Mouse (Mus musculus) C2C12 (cell line): ENCODE results near the gene Prkg1. TPM values are rescaled to one million over a fixed set of nuclear protein-coding genes. Genes with fewer than 3 reads are reported as not detected.

ENCODE experiments used
- H3K27me3 ChIP-seq: one replicate; pipeline ENCODE4 v1.6.1; 2011; ENCODE audit not compliant: control insufficient read depth, insufficient read depth, insufficient read length
- H3K36me3 ChIP-seq: one replicate; pipeline ENCODE4 v1.6.1; 2011; ENCODE audit not compliant: control insufficient read depth, insufficient read depth
- H3K4me3 ChIP-seq: one replicate; pipeline ENCODE4 v1.5.1; 2011; ENCODE audit warnings: mild to moderate bottlenecking, control low read depth; ENCODE audit not compliant: poor library complexity, insufficient read depth, severe bottlenecking
- H3K79me2 ChIP-seq: one replicate; pipeline ENCODE4 v1.6.1; 2011; ENCODE audit not compliant: control insufficient read depth, insufficient read depth
- H3K79me3 ChIP-seq: one replicate; pipeline ENCODE4 v1.6.1; 2011; ENCODE audit warnings: low read depth, control low read depth
- H3ac ChIP-seq: one replicate; pipeline ENCODE3; 2011; ENCODE audit warnings: low read depth; ENCODE audit not compliant: control insufficient read depth, insufficient read length
- CEBPB ChIP-seq: IDR thresholded peaks from one replicate; pipeline ENCODE4 v1.6.1; 2011; ENCODE audit warnings: low read depth, mild to moderate bottlenecking, control low read depth, moderate library complexity
- CTCF ChIP-seq: IDR thresholded peaks from one replicate; pipeline ENCODE4 v1.5.1; 2011; ENCODE audit not compliant: control insufficient read depth, insufficient read depth, insufficient read length
- FOSL1 ChIP-seq: IDR thresholded peaks from one replicate; pipeline ENCODE4 v1.8.0; 2011; ENCODE audit warnings: mild to moderate bottlenecking, low read length; ENCODE audit not compliant: poor library complexity, insufficient read depth, severe bottlenecking
- MAX ChIP-seq: IDR thresholded peaks from one replicate; pipeline ENCODE4 v1.6.1; 2011; ENCODE audit warnings: mild to moderate bottlenecking, control low read depth
- MYOD1 ChIP-seq: IDR thresholded peaks from one replicate; pipeline ENCODE4 v1.6.1; 2011; ENCODE audit warnings: low read depth; ENCODE audit not compliant: control insufficient read depth, insufficient read length
- MYOG ChIP-seq: IDR thresholded peaks from one replicate; pipeline ENCODE4 v1.6.1; 2011; ENCODE audit not compliant: control insufficient read depth, insufficient read length; ENCODE audit errors: extremely low read depth
- USF1 ChIP-seq: IDR thresholded peaks from one replicate; pipeline ENCODE4 v1.6.1; 2011; ENCODE audit warnings: low read depth, mild to moderate bottlenecking, control low read depth, moderate library complexity
- long read RNA-seq, 2 experiments: library from polyadenylated mRNA; unstranded; transcript quantifications; one replicate each; pipeline ENCODE4 v2.0.0; 2019 to 2020
- polyA plus RNA-seq: library from polyadenylated mRNA; unstranded; fragments of >200 nt; fragmentation: generic; extraction: Trizol; gene quantifications from one replicate; pipeline ENCODE4 v1.2.1, GENCODE M21; 2012; ENCODE audit warnings: missing spikeins

Prkg1 gene
- 0.47 TPM for polyA plus RNA-seq
- long read RNA-seq, experiment 1, partial matches to known transcripts = 0 of 5 reads
- long read RNA-seq, experiment 1, other reads (novel, unspliced or antisense) = 5 of 5 reads
- long read RNA-seq, experiment 2 = 0 reads

- Histone ChIP-seq H3K27me3 (no peaks in the 10 kb centered on the region), H3K36me3 (no peaks in the 10 kb centered on the region), H3K79me2 (no peaks in the 10 kb centered on the region), H3K4me3 (peak within 1 kb of the TSS; percentile 23), H3K79me3 (no peaks in the 10 kb centered on the region), H3ac (peak within 1 kb of the TSS; percentile 74)
- TF ChIP-seq USF1 = peak; percentile 19
- no peak for TF ChIP-seq CEBPB
Measured at GRCm38 (mm10) chr19:31764801-31765340, at the start of gene Prkg1. Prkg1 (minus strand) TSS chr19:31765033.

GRCm38 (mm10) chr19:31813087-31813486 lies 48.3 kb upstream of the Prkg1 start:
- H3K36me3 ChIP-seq = no peaks in the 10 kb centered on the region
- H3K79me2 ChIP-seq = no peaks in the 10 kb centered on the region
- H3K4me3 ChIP-seq = no peak overlapping the region
- no peaks in the 10 kb centered on the region for H3K79me3 ChIP-seq
- no peak overlapping the region for H3ac ChIP-seq
- H3K27me3 ChIP-seq = no peaks in the 10 kb centered on the region
- TF ChIP-seq FOSL1 (no peak), CTCF (no peak), MYOD1 (no peak)

- Histone ChIP-seq H3K27me3 (no peaks in the 10 kb centered on the region), H3K36me3 (no peaks in the 10 kb centered on the region), H3K79me2 (no peaks in the 10 kb centered on the region), H3K4me3 (no peak overlapping the region), H3K79me3 (no peaks in the 10 kb centered on the region), H3ac (no peak overlapping the region)
- TF ChIP-seq MYOD1 = no peak
- TF ChIP-seq CTCF = no peak
- TF ChIP-seq USF1 = no peak
- TF ChIP-seq MYOG = no peak
- TF ChIP-seq FOSL1 = no peak
- TF ChIP-seq CEBPB = no peak
- no peak for TF ChIP-seq MAX
Measured at GRCm38 (mm10) chr19:31811371-31811770, 46.5 kb upstream of the Prkg1 start.

- H3K27me3 ChIP-seq = no peaks in the 10 kb centered on the region
- H3K36me3 ChIP-seq = no peaks in the 10 kb centered on the region
- no peaks in the 10 kb centered on the region for H3K79me3 ChIP-seq
- H3ac ChIP-seq = no peak overlapping the region
- H3K4me3 ChIP-seq = no peak overlapping the region
- no peaks in the 10 kb centered on the region for H3K79me2 ChIP-seq
- TF ChIP-seq MAX (no peak), MYOD1 (no peak), CTCF (no peak), CEBPB (no peak), USF1 (no peak), MYOG (no peak), FOSL1 (no peak)
Measured at GRCm38 (mm10) chr19:31805391-31805790, 40.6 kb upstream of the Prkg1 start.

GRCm38 (mm10) chr19:31795485-31796046 lies 30.7 kb upstream of the Prkg1 start:
- Histone ChIP-seq H3K79me2 (no peaks in the 10 kb centered on the region), H3ac (no peak overlapping the region), H3K4me3 (no peak overlapping the region), H3K79me3 (no peaks in the 10 kb centered on the region), H3K27me3 (no peaks in the 10 kb centered on the region), H3K36me3 (no peaks in the 10 kb centered on the region)
- TF ChIP-seq FOSL1 = no peak
- TF ChIP-seq CTCF = no peak
- no peak for TF ChIP-seq MAX
- no peak for TF ChIP-seq MYOG

GRCm38 (mm10) chr19:31791724-31792123 lies 26.9 kb upstream of the Prkg1 start:
- TF ChIP-seq CEBPB (no peak), USF1 (no peak), MYOD1 (no peak), MAX (no peak), MYOG (no peak), CTCF (no peak), FOSL1 (no peak)
- Histone ChIP-seq H3K4me3 (no peak overlapping the region), H3K79me2 (no peaks in the 10 kb centered on the region), H3K36me3 (no peaks in the 10 kb centered on the region), H3K79me3 (no peaks in the 10 kb centered on the region), H3K27me3 (no peaks in the 10 kb centered on the region), H3ac (no peak overlapping the region)
